Mouse (Mus musculus) layer of hippocampus, adult 18-20 months (tissue): ENCODE measurements at regions not wholly inside any gene's neighbourhood (a gene's known extent, or its start where the extent isn't known, plus 50 kb on each side); places are given as distances from the start of the nearest gene placed in this dataset.

Experiments used
- DNase-seq, 2 experiments: peaks; one replicate each; pipeline ENCODE4 v3.0.0; 2022; ENCODE audit warnings: low spot score in 2 of 2

DNA sequence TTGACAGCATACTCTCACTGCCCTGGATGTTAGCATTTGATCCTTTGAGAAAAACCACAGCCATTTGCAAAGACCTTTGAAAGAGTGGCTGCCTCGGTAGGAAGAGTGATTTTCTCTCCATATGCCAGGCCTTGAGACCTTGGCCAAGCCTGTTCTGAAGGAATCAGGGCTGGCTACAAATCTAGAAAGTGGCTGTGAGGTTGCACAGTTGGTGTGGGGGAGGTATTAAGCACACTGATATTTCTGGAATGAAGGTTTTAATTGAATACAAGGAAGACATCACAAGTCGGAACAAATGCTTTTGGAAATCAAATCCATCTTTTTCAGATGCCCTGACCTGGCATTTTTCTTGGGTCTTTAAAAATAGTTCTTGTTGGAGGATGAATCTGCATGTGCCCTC, 143.5 kb downstream of the Zfp706 start:
- DNase-seq, result peak in 1 of 2 experiments; percentile 74

DNA sequence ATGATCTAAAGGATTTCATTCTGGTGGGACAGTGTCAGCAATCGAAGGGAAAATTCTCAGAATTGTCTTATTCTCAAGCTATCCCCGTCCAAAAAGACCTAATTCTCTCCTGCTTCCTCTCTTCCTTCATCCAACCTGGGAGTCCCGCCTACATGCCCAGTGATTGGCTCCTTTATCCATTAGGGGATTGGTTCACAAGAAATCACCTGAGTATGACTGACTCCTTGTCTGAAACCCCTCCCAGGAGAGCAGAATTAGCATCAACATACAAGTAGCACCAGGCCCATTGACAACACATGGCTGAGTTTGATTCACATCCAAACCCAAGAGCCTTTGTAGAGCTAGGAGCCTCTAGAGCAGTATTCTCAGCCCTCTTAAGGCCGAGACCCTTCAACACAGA, 148.9 kb downstream of the Zfp706 start:
- DNase-seq, result no peak

DNA sequence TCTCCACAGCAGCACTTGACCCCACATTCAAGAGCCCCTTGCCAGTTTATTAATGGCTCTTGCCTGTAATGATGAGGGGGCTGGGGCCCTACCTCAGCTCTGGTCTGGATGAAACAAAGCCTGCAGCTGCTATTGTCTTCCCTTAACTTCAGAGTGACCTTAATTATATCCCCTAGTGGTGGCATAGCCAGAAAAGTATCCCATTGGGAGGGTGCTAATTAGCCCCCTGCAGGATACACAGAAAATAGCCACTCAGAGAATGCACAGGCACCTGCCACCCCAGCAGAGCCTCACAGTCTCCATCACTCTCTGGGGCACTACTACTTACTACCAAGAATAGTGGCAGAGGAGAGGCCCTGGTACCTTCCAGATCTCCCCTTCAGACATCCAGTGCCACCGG, 150.0 kb downstream of the Zfp706 start:
- no peak for DNase-seq

DNA sequence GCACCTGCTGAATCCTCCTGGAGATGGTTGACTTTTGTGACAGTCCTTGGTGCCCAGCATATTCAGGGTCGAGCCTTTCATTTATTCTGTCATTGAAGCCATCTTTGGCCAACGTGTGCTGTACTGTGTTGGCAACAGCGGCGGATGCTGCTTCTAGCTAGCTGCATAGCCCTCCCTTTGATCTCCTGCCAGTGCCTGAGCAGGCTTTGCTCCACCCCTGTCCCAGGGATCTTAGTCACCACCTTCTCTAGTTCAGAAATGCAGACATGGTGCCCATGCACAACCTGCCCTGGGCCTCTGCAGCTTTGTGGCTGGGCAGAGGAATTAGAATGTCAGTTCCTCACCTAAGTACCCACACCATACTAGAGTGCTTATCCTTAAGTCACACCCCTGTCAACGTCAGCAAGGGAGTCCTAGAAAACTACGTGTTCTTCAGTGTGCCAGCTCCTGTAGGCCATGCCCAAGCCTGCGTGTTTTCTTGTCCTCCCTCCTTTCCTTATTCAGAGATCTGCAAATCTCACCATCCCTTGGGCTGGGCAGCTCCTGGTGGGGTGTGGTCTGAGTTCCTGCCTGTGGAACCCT, 151.9 kb downstream of the Zfp706 start:
- DNase-seq, result no peak

DNA sequence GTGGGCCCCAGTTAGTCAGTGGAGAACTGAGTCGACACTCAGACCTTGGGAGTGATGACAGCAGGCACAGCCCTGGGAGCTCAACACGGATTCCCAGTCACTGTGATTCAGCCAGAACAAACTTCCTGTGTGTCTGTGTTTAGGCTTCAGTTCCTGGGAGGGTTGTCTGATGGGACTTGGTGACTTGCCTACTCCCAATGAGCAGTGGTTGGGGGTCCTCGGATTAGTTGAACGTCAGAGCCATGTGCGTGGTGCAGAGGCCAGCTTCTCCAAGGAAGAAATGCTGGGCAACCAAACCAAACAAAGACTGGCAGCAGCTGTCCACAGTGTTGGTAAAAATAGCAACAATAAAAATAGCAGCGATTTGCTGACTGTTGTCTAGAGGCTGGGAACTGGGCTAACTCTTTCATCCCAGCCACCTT, 152.7 kb downstream of the Zfp706 start:
- DNase-seq, result no peak

DNA sequence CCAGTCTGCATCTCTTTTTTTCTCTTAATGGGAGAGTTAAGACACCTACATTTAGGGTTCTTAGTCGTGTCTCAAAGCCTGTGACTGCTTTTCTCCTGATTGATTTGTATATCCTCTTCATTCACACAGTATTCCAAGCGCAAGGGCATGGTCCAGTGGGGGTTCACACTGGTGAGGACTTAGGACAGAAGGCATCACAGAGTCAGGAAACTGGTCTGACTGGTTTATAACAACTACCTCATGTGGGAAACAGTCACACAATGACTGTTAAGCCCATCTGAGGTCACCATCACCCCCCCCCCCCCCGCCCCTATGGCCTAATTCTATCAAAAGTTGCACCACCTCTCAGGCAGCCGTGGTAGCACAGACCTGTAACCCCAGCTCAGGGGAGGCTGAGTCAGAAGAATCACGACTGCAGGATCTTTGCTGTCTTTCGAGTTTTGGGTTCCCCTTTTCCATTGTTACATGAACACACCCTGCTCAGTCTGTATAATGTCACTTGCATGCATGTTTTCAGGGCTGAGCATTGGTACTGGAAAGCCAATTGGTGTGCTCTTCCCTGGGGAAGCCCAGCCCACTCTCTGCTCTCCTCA, 155.2 kb downstream of the Zfp706 start:
- DNase-seq, result no peak

DNA sequence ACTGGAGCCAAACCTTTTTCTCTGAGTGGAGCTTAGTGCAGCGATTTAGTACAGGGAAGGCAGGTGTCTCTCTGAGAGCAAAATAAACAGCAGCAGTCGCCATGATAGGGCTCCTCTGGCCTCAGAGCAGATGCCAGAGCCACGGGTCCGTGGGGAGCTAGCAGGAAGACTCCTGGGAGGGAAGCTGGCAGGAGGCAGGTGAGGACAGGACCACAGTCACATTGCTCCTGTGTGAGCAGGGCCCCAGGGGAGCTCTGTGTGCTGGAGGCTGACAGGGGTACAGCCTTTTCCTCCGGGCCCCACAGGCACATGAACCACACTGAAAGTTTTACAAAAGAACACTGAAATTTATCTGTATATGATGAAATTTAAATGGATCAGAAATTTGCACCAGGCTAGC, 159.3 kb downstream of the Zfp706 start:
- DNase-seq, result no peak

DNA sequence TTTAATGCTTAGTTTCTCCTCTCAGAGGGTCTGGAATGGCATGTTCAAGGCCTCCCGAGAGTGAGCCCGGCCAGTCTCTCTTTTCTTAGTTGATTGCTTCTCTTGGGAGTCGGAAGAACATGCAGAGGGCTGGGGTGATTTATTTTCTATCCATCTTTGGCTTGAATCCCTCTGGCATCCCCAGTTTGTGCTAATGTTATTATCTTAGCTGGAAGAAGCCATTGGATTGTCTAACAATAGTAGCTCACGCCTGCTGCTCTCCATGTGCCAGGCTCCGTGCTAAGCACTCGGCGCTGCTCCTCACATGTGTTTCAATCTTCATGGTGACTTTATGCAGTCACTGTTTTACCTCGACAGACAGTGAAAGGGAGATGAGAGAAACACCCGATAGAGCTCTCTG, 160.8 kb downstream of the Zfp706 start:
- DNase-seq, result peak in 1 of 2 experiments; percentile 37
